Mouse (Mus musculus) lung, adult 2 months (tissue): ENCODE results near the gene Olfr1352. TPM values are rescaled to one million over a fixed set of nuclear protein-coding genes. Genes with fewer than 3 reads are reported as not detected.
"Not testable (repeated sequence)": the region's sequence is repeated elsewhere in the genome, so short reads cannot be mapped to it uniquely, and the experiment has no call there.

Experiments
- DNase-seq: peaks from one replicate; pipeline ENCODE4 v3.0.0; 2022
- H3K4me1 ChIP-seq: fragments of 200-500 bp; 2 replicates; pipeline ENCODE4 v1.6.1; 2011; ENCODE audit warnings: low read length; ENCODE audit not compliant: control insufficient read depth, insufficient read depth
- H3K4me3 ChIP-seq: fragments of 200-500 bp; replicated peaks from 2 replicates; pipeline ENCODE3; 2011; ENCODE audit warnings: low read depth, mild to moderate bottlenecking, control low read depth, low read length; ENCODE audit errors: extremely low read depth
- CTCF ChIP-seq: fragments of 200-500 bp; IDR thresholded peaks from 2 replicates; pipeline ENCODE4 v1.5.1; 2011; ENCODE audit warnings: mild to moderate bottlenecking, low read length, control low read depth; ENCODE audit not compliant: insufficient read depth
- POLR2A ChIP-seq: fragments of 200-500 bp; IDR thresholded peaks from 2 replicates; pipeline ENCODE4 v1.6.1; 2011; ENCODE audit warnings: low read depth, mild to moderate bottlenecking, control low read depth, low read length, borderline replicate concordance; ENCODE audit errors: extremely low read depth
- WGBS: fragments of 180-500 bp; shearing (Covaris S2); methylation state at CpG from one replicate; pipeline ENCODE4 v1.1.7; 2018; 5-methylcytosine and 5-hydroxymethylcytosine counted together
- polyA plus RNA-seq: library from polyadenylated mRNA; depleted of rRNA; stranded (reverse); fragments of >200 nt; gene quantifications from 2 replicates; pipeline ENCODE4 v1.2.3, GENCODE M21; 2012; rRNA removed

Gene Olfr1352
- polyA plus RNA-seq: not detected in 2 replicates

DNA sequence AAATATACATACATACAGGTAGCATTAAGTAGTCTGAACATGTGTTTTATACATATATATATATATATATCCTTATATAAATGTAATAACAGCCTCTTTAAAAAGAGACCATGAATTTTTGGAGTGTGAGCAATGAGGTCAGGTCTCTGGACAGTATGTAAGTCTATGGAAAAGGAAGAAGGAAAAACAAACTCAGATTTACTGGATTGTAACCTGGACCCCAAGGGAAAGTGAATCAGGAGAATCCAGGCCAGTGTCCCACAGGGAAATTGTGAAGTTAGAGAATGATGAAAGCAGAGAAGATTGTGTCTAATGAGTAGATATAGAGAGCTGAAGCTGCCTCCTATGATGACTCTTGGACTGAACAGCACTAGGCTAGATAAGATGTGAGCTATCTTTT lies at the start of gene Olfr1352:
Olfr1352 (plus strand) TSS at position 301 of the 400 bp plus-strand sequence.
- no peak for DNase-seq
- Histone ChIP-seq H3K4me3 (no peak within 1 kb of the TSS), H3K4me1 (no peaks in the 10 kb centered on the region)
- no peak for TF ChIP-seq POLR2A
- TF ChIP-seq CTCF: no peak

DNA sequence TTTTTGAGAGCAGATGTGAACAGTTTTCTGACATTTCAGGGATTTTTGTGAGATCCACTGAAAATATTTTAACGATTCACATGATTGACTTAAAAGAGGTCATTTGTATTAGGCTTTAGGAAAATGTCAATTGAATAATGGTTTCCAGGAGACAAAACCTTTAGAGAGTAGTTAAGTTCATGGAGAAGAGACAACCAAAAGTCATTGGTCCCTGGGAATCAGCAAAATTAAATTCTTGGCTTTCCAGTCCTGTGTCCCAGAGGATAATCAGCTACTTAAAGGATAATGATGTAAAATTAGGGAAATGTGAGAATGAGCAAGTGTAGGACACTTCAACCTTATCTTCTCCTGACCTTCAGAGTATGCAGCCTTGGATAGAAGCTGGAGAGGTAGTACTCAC lies 30.5 kb upstream of the Olfr1352 start, which contains the start of gene Olfr8:
Olfr8 (plus strand) TSS at position 301 of the 400 bp plus-strand sequence.
- not testable (repeated sequence) for H3K4me3 ChIP-seq, H3K4me1 ChIP-seq, DNase-seq
- 79% methylated on average over 1 of the region's 1 CpGs for WGBS

DNA sequence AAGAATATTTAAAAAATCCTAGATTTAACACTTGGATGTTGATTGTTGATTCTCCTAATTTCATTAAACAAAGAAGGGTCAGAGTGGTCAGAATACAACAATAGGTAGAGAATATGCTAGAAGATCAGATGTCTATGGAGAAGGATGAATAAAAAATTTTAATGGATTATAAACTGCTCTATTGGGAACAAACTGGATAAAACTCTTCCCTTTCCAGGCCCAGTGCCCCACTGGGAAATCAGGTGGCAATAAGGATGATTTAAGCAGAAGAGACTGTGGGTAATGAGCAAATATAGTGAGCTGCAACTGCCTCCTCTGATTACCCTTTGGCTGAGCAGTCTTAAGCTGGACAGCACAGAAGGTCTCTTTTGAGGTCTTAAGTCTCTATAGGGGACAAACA lies 17.8 kb upstream of the Olfr1352 start, which contains the start of gene Olfr1353:
Olfr1353 (plus strand) TSS at position 301 of the 400 bp plus-strand sequence.
- H3K4me3 ChIP-seq, H3K4me1 ChIP-seq, DNase-seq: not testable (repeated sequence)

DNA sequence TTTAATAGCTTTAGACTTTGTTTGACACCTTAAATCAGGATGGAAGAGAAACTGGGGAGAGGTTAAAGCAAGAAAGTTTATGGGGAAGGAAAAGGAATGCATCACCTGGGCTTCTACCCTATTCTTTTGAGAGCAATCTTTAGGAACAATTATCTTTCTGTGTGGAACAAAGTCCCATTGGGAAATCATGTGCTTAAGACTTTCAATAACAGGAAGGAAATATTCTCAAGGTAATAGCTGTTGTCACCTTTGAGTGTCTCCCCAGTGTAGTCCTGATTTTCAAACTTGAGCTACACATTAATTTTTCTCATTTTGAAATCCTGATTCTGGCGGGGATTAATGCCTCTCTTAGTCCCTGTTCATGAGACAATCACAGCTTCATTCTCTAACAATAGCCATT lies 31.3 kb downstream of the Olfr1352 start, which contains the start of gene Olfr1351:
Olfr1351 (plus strand) TSS at position 301 of the 400 bp plus-strand sequence.
- Histone ChIP-seq H3K4me1 (no peaks in the 10 kb centered on the region), H3K4me3 (no peak within 1 kb of the TSS)
- 65% methylated on average over 1 of the region's 1 CpGs for WGBS
- DNase-seq: no peak
- TF ChIP-seq CTCF: no peak

DNA sequence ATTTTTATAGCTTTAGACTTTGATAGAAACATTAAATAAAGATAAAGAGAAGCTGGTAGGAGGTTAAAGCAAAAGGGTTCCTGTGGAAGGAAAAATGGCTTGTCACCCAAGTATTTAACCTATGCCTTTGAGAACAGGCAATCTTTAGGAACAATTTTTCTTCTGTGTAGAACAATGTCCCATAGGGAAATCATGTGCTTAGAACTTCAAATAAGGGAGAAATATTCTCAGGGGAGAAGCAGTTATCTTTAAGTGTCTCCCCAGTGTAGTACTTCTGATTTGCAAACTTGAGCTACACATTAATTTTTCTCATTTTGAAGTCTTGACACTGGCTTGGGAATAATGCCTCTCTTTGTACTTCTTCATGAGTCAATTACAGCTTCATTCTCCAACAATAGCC lies 47.6 kb downstream of the Olfr1352 start, which contains the start of gene Olfr57:
Olfr57 (plus strand) TSS at position 301 of the 400 bp plus-strand sequence.
- Histone ChIP-seq H3K4me1 (no peaks in the 10 kb centered on the region), H3K4me3 (no peak within 1 kb of the TSS)
- no peak for DNase-seq
- TF ChIP-seq CTCF (no peak), POLR2A (no peak)

Other genes with a start within 250 kb of the Olfr1352 start
- gene Ccdc105, start 228.0 kb upstream of the Olfr1352 start, polyA plus RNA-seq: not detected in 2 replicates
- 0.25 and 0.50 TPM in 2 replicates for gene Slc1a6, start 200.6 kb upstream of the Olfr1352 start, polyA plus RNA-seq
- not detected in 2 replicates for gene Olfr1356, start 128.9 kb upstream of the Olfr1352 start, polyA plus RNA-seq
- gene Olfr1355, start 105.5 kb upstream of the Olfr1352 start, polyA plus RNA-seq: not detected in 2 replicates
- gene Olfr1354, start 67.9 kb upstream of the Olfr1352 start, polyA plus RNA-seq: not detected in 2 replicates
- not detected in 2 replicates for gene Olfr8, start 30.4 kb upstream of the Olfr1352 start, polyA plus RNA-seq
- not detected in 2 replicates for gene Olfr1353, start 17.7 kb upstream of the Olfr1352 start, polyA plus RNA-seq
- gene Olfr1351, start 31.4 kb downstream of the Olfr1352 start, polyA plus RNA-seq: not detected in 2 replicates
- not detected in 2 replicates for gene Olfr57, start 47.7 kb downstream of the Olfr1352 start, polyA plus RNA-seq
- gene 2610008E11Rik, start 116.5 kb downstream of the Olfr1352 start, polyA plus RNA-seq: 1.2 and 2.9 TPM in 2 replicates
- not detected in 2 replicates for gene Vmn2r80, start 167.7 kb downstream of the Olfr1352 start, polyA plus RNA-seq